Mouse (Mus musculus): ENCODE measurements around the gene Olfr467.
"Not testable (repeated sequence)": the region's sequence is repeated elsewhere in the genome, so short reads cannot be mapped to it uniquely, and the experiment has no call there.

Gene Olfr467

GRCm38 (mm10) chr7:107811963-107812362 lies at the start of gene Olfr467:
Gene Olfr467 (plus strand): TSS chr7:107812263.
- no peak for DNase-seq

GRCm38 (mm10) chr7:107770812-107771211 lies 41.3 kb upstream of the Olfr467 start:
- no peak for DNase-seq

- no peak for DNase-seq
Observed at GRCm38 (mm10) chr7:107778216-107778615, 33.8 kb upstream of the Olfr467 start.

GRCm38 (mm10) chr7:107779611-107780010 lies 32.5 kb upstream of the Olfr467 start:
- peak; percentile 31 for DNase-seq

GRCm38 (mm10) chr7:107787977-107788620 lies 24.0 kb upstream of the Olfr467 start:
- peak; percentile 50 for DNase-seq

GRCm38 (mm10) chr7:107796500-107796899 lies 15.6 kb upstream of the Olfr467 start:
- DNase-seq = no peak

GRCm38 (mm10) chr7:107801108-107801507 lies 11.0 kb upstream of the Olfr467 start, which contains the start of gene Ovch2:
Gene Ovch2 (minus strand): TSS chr7:107801208.
- no peak for DNase-seq

- peak; percentile 43 for DNase-seq
Observed at GRCm38 (mm10) chr7:107802138-107802537, 9.9 kb upstream of the Olfr467 start.

- peak; percentile 44 for DNase-seq
Observed at GRCm38 (mm10) chr7:107819442-107819841, 7.4 kb downstream of the Olfr467 start.

GRCm38 (mm10) chr7:107823867-107824266 lies 11.8 kb downstream of the Olfr467 start:
- DNase-seq = not testable (repeated sequence)

GRCm38 (mm10) chr7:107825441-107825840 lies 13.4 kb downstream of the Olfr467 start, which contains the start of gene Olfr469:
Gene Olfr469 (minus strand): TSS chr7:107825541.
- not testable (repeated sequence) for DNase-seq

GRCm38 (mm10) chr7:107841719-107842118 lies 29.7 kb downstream of the Olfr467 start:
- peak; percentile 54 for DNase-seq

- DNase-seq = not testable (repeated sequence)
Observed at GRCm38 (mm10) chr7:107847390-107847789, 35.3 kb downstream of the Olfr467 start, which contains the start of gene Olfr470. Gene Olfr470 (minus strand): TSS chr7:107847490.
